Mouse (Mus musculus): ENCODE measurements at regions not wholly inside any gene's neighbourhood (a gene's known extent, or its start where the extent isn't known, plus 50 kb on each side); places are given as distances from the start of the nearest gene placed in this dataset.
A peak's percentile ranks its signal among the peaks of the same experiment; 100 is the strongest.

DNA sequence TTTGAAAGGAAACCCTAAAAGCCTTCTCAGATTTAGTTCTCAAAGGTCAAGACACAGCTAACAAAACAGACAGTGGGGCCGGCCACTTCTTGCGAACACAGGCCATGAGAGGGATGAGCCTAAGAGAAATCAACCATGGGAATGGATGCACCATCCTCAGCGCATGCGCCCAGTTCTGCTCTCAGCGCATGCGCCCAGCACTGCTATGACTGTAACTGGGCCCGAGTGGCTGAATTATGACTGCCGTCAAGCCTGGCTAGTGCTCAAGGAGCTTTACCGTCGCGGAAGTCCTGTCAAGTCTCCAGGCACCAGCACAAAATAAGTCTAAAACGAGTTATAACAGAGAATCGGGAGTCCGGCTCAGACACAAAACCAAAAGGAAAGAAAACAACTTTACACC lies 870.6 kb downstream of the Zfp704 start:
- Histone ChIP-seq H3K4me3 (ENCODE audit: insufficient read depth, low read length) (no peak overlapping the region), H3K4me1 (ENCODE audit: control insufficient read depth, insufficient read depth, low read length) (no peaks in the 10 kb centered on the region), H3K27ac (ENCODE audit: insufficient read depth, low read length) (no peak overlapping the region)
- TF ChIP-seq CTCF (IDR thresholded peaks at IDR 0.05; ENCODE audit: extremely low read depth, insufficient read depth, low read length), result no peak
- TF ChIP-seq POLR2A (IDR thresholded peaks at IDR 0.05; ENCODE audit: extremely low read depth, insufficient read depth, low read length), result no peak

DNA sequence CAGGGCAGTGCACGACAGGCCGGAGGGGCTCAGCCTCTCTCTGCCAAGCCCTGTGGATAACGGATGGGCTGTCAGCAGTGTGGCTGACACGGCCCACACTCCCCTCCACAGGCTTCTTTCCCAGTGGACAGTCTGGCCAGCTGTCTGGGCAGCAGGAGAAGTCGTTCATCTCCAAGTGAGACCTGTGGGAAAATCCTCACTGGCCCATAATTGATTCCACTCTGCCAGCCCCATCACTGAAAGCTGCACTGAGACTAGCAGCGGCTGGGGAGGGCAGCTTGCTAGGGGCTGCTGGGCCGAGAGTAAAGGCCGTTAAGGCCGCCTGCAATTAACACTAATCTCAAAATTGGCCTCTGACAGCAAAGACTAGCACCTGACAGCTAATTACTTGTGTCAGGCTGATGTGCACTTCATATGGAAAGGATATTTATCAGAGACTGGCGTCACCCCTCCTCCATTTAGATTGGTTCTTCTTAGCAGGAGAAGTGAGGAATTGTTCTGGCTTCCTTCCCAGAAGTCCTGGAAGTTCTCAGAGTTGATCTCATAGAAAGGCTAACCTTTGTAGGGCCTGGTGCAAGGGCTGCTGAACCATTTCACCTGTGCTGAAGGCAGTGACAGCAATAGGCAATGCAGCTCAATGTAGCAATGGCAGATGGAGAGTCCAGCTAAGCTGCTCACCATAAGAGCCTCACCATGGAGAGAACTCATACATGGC lies 873.5 kb downstream of the Zfp704 start:
- H3K4me1 ChIP-seq (ENCODE audit: control insufficient read depth, insufficient read depth, low read length), result no peaks in the 10 kb centered on the region
- TF ChIP-seq CTCF (IDR thresholded peaks at IDR 0.05; ENCODE audit: extremely low read depth, insufficient read depth, low read length), result no peak
- no peak for TF ChIP-seq POLR2A (IDR thresholded peaks at IDR 0.05; ENCODE audit: extremely low read depth, insufficient read depth, low read length)
- no peak overlapping the region for H3K4me3 ChIP-seq (ENCODE audit: insufficient read depth, low read length)
- no peak overlapping the region for H3K27ac ChIP-seq (ENCODE audit: insufficient read depth, low read length)

DNA sequence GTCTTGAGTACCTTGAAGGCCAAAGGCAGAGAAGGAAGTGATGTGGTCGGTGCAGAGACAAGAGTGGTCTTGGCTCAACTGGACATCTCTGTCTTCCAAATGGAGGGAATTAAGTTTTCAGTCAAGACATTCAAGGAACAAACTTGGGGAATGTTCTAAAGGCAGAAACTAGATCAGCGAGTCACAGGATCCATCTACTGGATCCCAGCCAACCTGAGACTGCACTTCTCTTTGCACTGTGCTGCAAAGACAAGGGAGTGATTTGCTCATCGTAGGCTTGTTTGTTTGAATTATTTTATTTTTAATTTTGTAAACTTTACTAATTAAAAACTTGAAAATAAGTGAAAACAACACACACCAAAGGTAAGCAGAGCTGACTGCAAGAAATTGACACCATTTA lies 875.8 kb downstream of the Zfp704 start:
- H3K4me1 ChIP-seq (ENCODE audit: control insufficient read depth, insufficient read depth, low read length), result no peaks in the 10 kb centered on the region
- H3K4me3 ChIP-seq (ENCODE audit: insufficient read depth, low read length), result no peak overlapping the region
- H3K27ac ChIP-seq (ENCODE audit: insufficient read depth, low read length), result no peak overlapping the region
- no peak for TF ChIP-seq CTCF (IDR thresholded peaks at IDR 0.05; ENCODE audit: extremely low read depth, insufficient read depth, low read length)
- no peak for TF ChIP-seq POLR2A (IDR thresholded peaks at IDR 0.05; ENCODE audit: extremely low read depth, insufficient read depth, low read length)

DNA sequence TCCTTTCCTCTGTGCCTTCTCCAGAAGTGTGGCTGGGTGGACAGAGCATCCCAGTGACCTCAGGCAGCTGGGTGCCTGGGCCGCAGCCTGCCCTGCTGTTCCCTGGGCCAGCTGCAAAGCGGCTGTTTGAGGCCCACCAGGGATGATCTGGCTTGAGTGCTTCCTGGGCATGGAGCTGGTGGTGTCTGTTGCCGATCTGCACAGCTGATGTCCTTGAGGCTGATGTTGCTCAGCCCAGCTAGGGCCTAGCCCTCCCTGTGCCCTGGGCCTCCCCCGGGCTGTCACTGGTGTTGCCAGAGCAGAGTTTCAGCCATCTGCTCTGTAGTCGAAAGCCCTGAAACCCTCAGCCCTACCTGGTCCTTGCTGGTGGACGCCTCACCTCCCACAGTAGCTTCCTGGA lies 878.5 kb downstream of the Zfp704 start:
- no peak overlapping the region for H3K4me3 ChIP-seq (ENCODE audit: insufficient read depth, low read length)
- TF ChIP-seq POLR2A (IDR thresholded peaks at IDR 0.05; ENCODE audit: extremely low read depth, insufficient read depth, low read length), result no peak
- no peak for TF ChIP-seq CTCF (IDR thresholded peaks at IDR 0.05; ENCODE audit: extremely low read depth, insufficient read depth, low read length)
- no peaks in the 10 kb centered on the region for H3K4me1 ChIP-seq (ENCODE audit: control insufficient read depth, insufficient read depth, low read length)
- H3K27ac ChIP-seq (ENCODE audit: insufficient read depth, low read length), result no peak overlapping the region

- peaks cover 4% of the 10 kb centered on the region for H3K4me1 ChIP-seq (ENCODE audit: control insufficient read depth, insufficient read depth, low read length)
- TF ChIP-seq POLR2A (IDR thresholded peaks at IDR 0.05; ENCODE audit: extremely low read depth, insufficient read depth, low read length) (no peak), CTCF (IDR thresholded peaks at IDR 0.05; ENCODE audit: extremely low read depth, insufficient read depth, low read length) (no peak)
Observed at GRCm38 (mm10) chr3:8721628-8722594, 888.0 kb downstream of the Zfp704 start.

DNA sequence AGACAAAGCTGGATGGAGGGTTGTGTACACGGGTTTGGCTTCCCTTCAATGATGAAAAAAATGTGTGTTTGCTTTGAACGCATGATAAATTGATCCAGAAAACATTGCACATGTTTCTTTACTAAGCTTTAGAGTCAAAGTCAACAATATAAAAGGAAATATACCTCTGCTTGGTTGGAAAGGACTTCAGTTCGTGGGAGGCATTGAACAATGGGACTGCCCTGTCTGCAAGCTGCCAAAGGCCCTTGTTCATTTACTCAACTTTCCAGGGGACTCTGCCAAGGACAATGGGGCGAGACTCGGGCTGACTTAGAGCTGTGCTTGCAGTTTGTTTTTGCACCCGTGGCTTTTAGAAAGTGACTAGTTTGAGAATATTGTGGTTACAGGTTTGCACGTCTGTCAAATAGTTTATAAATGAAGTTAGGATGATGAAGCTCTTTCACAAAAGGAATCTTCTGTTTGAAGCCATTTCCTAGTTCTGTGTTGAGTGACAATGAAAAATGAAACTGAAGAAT lies 889.2 kb downstream of the Zfp704 start:
- peaks cover 4% of the 10 kb centered on the region for H3K4me1 ChIP-seq (ENCODE audit: control insufficient read depth, insufficient read depth, low read length)

More at GRCm38 (mm10) chr3:8721628-8722594, 888.0 kb downstream of the Zfp704 start:
- H3K4me3 ChIP-seq (ENCODE audit: insufficient read depth, low read length), result no peak overlapping the region
- H3K27ac ChIP-seq (ENCODE audit: insufficient read depth, low read length), result no peak overlapping the region

GRCm38 (mm10) chr3:8718206-8718605 lies 891.7 kb downstream of the Zfp704 start:
- Histone ChIP-seq H3K4me3 (ENCODE audit: insufficient read depth, low read length) (no peak overlapping the region), H3K27ac (ENCODE audit: insufficient read depth, low read length) (no peak overlapping the region), H3K4me1 (ENCODE audit: control insufficient read depth, insufficient read depth, low read length) (peaks cover 4% of the 10 kb centered on the region)
- TF ChIP-seq CTCF (IDR thresholded peaks at IDR 0.05; ENCODE audit: extremely low read depth, insufficient read depth, low read length), result no peak
- no peak for TF ChIP-seq POLR2A (IDR thresholded peaks at IDR 0.05; ENCODE audit: extremely low read depth, insufficient read depth, low read length)

More for the DNA sequence above, 889.2 kb downstream of the Zfp704 start:
- TF ChIP-seq POLR2A (IDR thresholded peaks at IDR 0.05; ENCODE audit: extremely low read depth, insufficient read depth, low read length) (no peak), CTCF (IDR thresholded peaks at IDR 0.05; ENCODE audit: extremely low read depth, insufficient read depth, low read length) (no peak)
- Histone ChIP-seq H3K27ac (ENCODE audit: insufficient read depth, low read length) (no peak overlapping the region), H3K4me3 (ENCODE audit: insufficient read depth, low read length) (no peak overlapping the region)

- H3K4me3 ChIP-seq (ENCODE audit: insufficient read depth, low read length), result peak overlapping the region; percentile 15; the same call in 1 of the 2 replicates
- peaks cover 4% of the 10 kb centered on the region for H3K4me1 ChIP-seq (ENCODE audit: control insufficient read depth, insufficient read depth, low read length)
- TF ChIP-seq POLR2A (IDR thresholded peaks at IDR 0.05; ENCODE audit: extremely low read depth, insufficient read depth, low read length) (no peak), CTCF (IDR thresholded peaks at IDR 0.05; ENCODE audit: extremely low read depth, insufficient read depth, low read length) (no peak)
- no peak overlapping the region for H3K27ac ChIP-seq (ENCODE audit: insufficient read depth, low read length)
Observed at GRCm38 (mm10) chr3:8717334-8717812, 892.5 kb downstream of the Zfp704 start.
